Mouse (Mus musculus): ENCODE data around the gene Pex5l. TPM values are rescaled to one million over a fixed set of nuclear protein-coding genes. Genes with fewer than 3 reads are reported as not detected.

The Pex5l gene
- polyA plus RNA-seq, 1 experiment from 2014 or later: 0.41 TPM

GRCm38 (mm10) chr3:33075696-33076095 lies 67.4 kb downstream of the Pex5l start:
- 70% methylated on average over 2 of the region's 2 CpGs for WGBS
- no peak overlapping the region for H3K4me2 ChIP-seq (ENCODE audit: low read depth, low read length)
- no peak for ATAC-seq (ENCODE audit: insufficient read depth, low FRiP score)
- H3K9me3 ChIP-seq (replicated peaks; ENCODE audit: control insufficient read depth, low read length): no peaks in the 10 kb centered on the region
- no peak overlapping the region for H3K4me3 ChIP-seq (replicated peaks; ENCODE audit: low read length)
- H3K4me1 ChIP-seq (ENCODE audit: control insufficient read depth, insufficient read depth, low read length): no peaks in the 10 kb centered on the region
- H3K9ac ChIP-seq (ENCODE audit: low read length): no peak overlapping the region
- H3K27ac ChIP-seq (ENCODE audit: low read length): no peak overlapping the region
- H3K36me3 ChIP-seq (ENCODE audit: control insufficient read depth, insufficient read depth, low read length): no peaks in the 10 kb centered on the region
- H3K27me3 ChIP-seq (ENCODE audit: control insufficient read depth, insufficient read depth, low read length): no peaks in the 10 kb centered on the region

- H3K27ac ChIP-seq (ENCODE audit: low read length): no peak overlapping the region
- no peak overlapping the region for H3K9ac ChIP-seq (ENCODE audit: low read length)
- no peaks in the 10 kb centered on the region for H3K4me1 ChIP-seq (ENCODE audit: control insufficient read depth, insufficient read depth, low read length)
- H3K9me3 ChIP-seq (replicated peaks; ENCODE audit: control insufficient read depth, low read length): no peaks in the 10 kb centered on the region
- no peak overlapping the region for H3K4me3 ChIP-seq (replicated peaks; ENCODE audit: low read length)
- no peak for ATAC-seq (ENCODE audit: insufficient read depth, low FRiP score)
- WGBS: 67% methylated on average over 10 of the region's 10 CpGs
- no peak overlapping the region for H3K4me2 ChIP-seq (ENCODE audit: low read depth, low read length)
- H3K36me3 ChIP-seq (ENCODE audit: control insufficient read depth, insufficient read depth, low read length): no peaks in the 10 kb centered on the region
- no peaks in the 10 kb centered on the region for H3K27me3 ChIP-seq (ENCODE audit: control insufficient read depth, insufficient read depth, low read length)
These were observed 68.6 kb downstream of the Pex5l start for GRCm38 (mm10) chr3:33074266-33074981.

- Histone ChIP-seq H3K9ac (ENCODE audit: low read length) (no peak overlapping the region), H3K27me3 (ENCODE audit: control insufficient read depth, insufficient read depth, low read length) (no peaks in the 10 kb centered on the region), H3K4me2 (ENCODE audit: low read depth, low read length) (no peak overlapping the region), H3K36me3 (ENCODE audit: control insufficient read depth, insufficient read depth, low read length) (no peaks in the 10 kb centered on the region), H3K9me3 (replicated peaks; ENCODE audit: control insufficient read depth, low read length) (no peaks in the 10 kb centered on the region), H3K4me1 (ENCODE audit: control insufficient read depth, insufficient read depth, low read length) (no peaks in the 10 kb centered on the region), H3K27ac (ENCODE audit: low read length) (no peak overlapping the region), H3K4me3 (replicated peaks; ENCODE audit: low read length) (no peak overlapping the region)
- WGBS: 75% methylated on average over 1 of the region's 1 CpGs
- ATAC-seq (ENCODE audit: insufficient read depth, low FRiP score): no peak
These were observed 69.2 kb downstream of the Pex5l start for GRCm38 (mm10) chr3:33073905-33074265.

- H3K27ac ChIP-seq (ENCODE audit: low read length): no peak overlapping the region
- H3K9ac ChIP-seq (ENCODE audit: low read length): no peak overlapping the region
- no peak overlapping the region for H3K4me2 ChIP-seq (ENCODE audit: low read depth, low read length)
- H3K27me3 ChIP-seq (ENCODE audit: control insufficient read depth, insufficient read depth, low read length): no peaks in the 10 kb centered on the region
- no peaks in the 10 kb centered on the region for H3K9me3 ChIP-seq (replicated peaks; ENCODE audit: control insufficient read depth, low read length)
- WGBS: 93% methylated on average over 6 of the region's 6 CpGs
- H3K4me1 ChIP-seq (ENCODE audit: control insufficient read depth, insufficient read depth, low read length): no peaks in the 10 kb centered on the region
- ATAC-seq (ENCODE audit: insufficient read depth, low FRiP score): no peak
- no peaks in the 10 kb centered on the region for H3K36me3 ChIP-seq (ENCODE audit: control insufficient read depth, insufficient read depth, low read length)
- H3K4me3 ChIP-seq (replicated peaks; ENCODE audit: low read length): no peak overlapping the region
These were observed 72.3 kb downstream of the Pex5l start for GRCm38 (mm10) chr3:33070771-33071170.

GRCm38 (mm10) chr3:33068146-33068545 lies 74.9 kb downstream of the Pex5l start:
- no peaks in the 10 kb centered on the region for H3K36me3 ChIP-seq (ENCODE audit: control insufficient read depth, insufficient read depth, low read length)

GRCm38 (mm10) chr3:33063590-33063989 lies 79.5 kb downstream of the Pex5l start:
- WGBS: 57% methylated on average over 6 of the region's 6 CpGs
- Histone ChIP-seq H3K9ac (ENCODE audit: low read length) (no peak overlapping the region), H3K36me3 (ENCODE audit: control insufficient read depth, insufficient read depth, low read length) (no peaks in the 10 kb centered on the region), H3K27ac (ENCODE audit: low read length) (no peak overlapping the region), H3K4me1 (ENCODE audit: control insufficient read depth, insufficient read depth, low read length) (no peaks in the 10 kb centered on the region), H3K4me2 (ENCODE audit: low read depth, low read length) (no peak overlapping the region), H3K4me3 (replicated peaks; ENCODE audit: low read length) (no peak overlapping the region), H3K27me3 (ENCODE audit: control insufficient read depth, insufficient read depth, low read length) (no peaks in the 10 kb centered on the region), H3K9me3 (replicated peaks; ENCODE audit: control insufficient read depth, low read length) (no peaks in the 10 kb centered on the region)
- ATAC-seq (ENCODE audit: insufficient read depth, low FRiP score): no peak

More at GRCm38 (mm10) chr3:33068146-33068545, 74.9 kb downstream of the Pex5l start:
- H3K9me3 ChIP-seq (replicated peaks; ENCODE audit: control insufficient read depth, low read length): no peaks in the 10 kb centered on the region
- no peaks in the 10 kb centered on the region for H3K27me3 ChIP-seq (ENCODE audit: control insufficient read depth, insufficient read depth, low read length)
- H3K4me3 ChIP-seq (replicated peaks; ENCODE audit: low read length): no peak overlapping the region
- H3K4me1 ChIP-seq (ENCODE audit: control insufficient read depth, insufficient read depth, low read length): no peaks in the 10 kb centered on the region
- no peak overlapping the region for H3K9ac ChIP-seq (ENCODE audit: low read length)
- no peak overlapping the region for H3K4me2 ChIP-seq (ENCODE audit: low read depth, low read length)
- ATAC-seq (ENCODE audit: insufficient read depth, low FRiP score): no peak
- WGBS: 85% methylated on average over 5 of the region's 5 CpGs
- no peak overlapping the region for H3K27ac ChIP-seq (ENCODE audit: low read length)

GRCm38 (mm10) chr3:33061428-33061827 lies 81.6 kb downstream of the Pex5l start:
- no peaks in the 10 kb centered on the region for H3K36me3 ChIP-seq (ENCODE audit: control insufficient read depth, insufficient read depth, low read length)
- WGBS: 82% methylated on average over 2 of the region's 2 CpGs
- H3K4me2 ChIP-seq (ENCODE audit: low read depth, low read length): no peak overlapping the region
- no peaks in the 10 kb centered on the region for H3K4me1 ChIP-seq (ENCODE audit: control insufficient read depth, insufficient read depth, low read length)
- no peak overlapping the region for H3K27ac ChIP-seq (ENCODE audit: low read length)
- no peak for ATAC-seq (ENCODE audit: insufficient read depth, low FRiP score)
- no peak overlapping the region for H3K4me3 ChIP-seq (replicated peaks; ENCODE audit: low read length)
- no peak overlapping the region for H3K9ac ChIP-seq (ENCODE audit: low read length)
- H3K9me3 ChIP-seq (replicated peaks; ENCODE audit: control insufficient read depth, low read length): no peaks in the 10 kb centered on the region
- no peaks in the 10 kb centered on the region for H3K27me3 ChIP-seq (ENCODE audit: control insufficient read depth, insufficient read depth, low read length)

GRCm38 (mm10) chr3:33061016-33061415 lies 82.0 kb downstream of the Pex5l start:
- H3K9ac ChIP-seq (ENCODE audit: low read length): no peak overlapping the region
- no peaks in the 10 kb centered on the region for H3K27me3 ChIP-seq (ENCODE audit: control insufficient read depth, insufficient read depth, low read length)
- H3K36me3 ChIP-seq (ENCODE audit: control insufficient read depth, insufficient read depth, low read length): no peaks in the 10 kb centered on the region
- no peak overlapping the region for H3K27ac ChIP-seq (ENCODE audit: low read length)
- 70% methylated on average over 4 of the region's 4 CpGs for WGBS
- no peak overlapping the region for H3K4me2 ChIP-seq (ENCODE audit: low read depth, low read length)
- no peak overlapping the region for H3K4me3 ChIP-seq (replicated peaks; ENCODE audit: low read length)
- H3K9me3 ChIP-seq (replicated peaks; ENCODE audit: control insufficient read depth, low read length): no peaks in the 10 kb centered on the region
- H3K4me1 ChIP-seq (ENCODE audit: control insufficient read depth, insufficient read depth, low read length): no peaks in the 10 kb centered on the region
- ATAC-seq (ENCODE audit: insufficient read depth, low FRiP score): no peak

- Histone ChIP-seq H3K4me1 (ENCODE audit: control insufficient read depth, insufficient read depth, low read length) (no peaks in the 10 kb centered on the region), H3K4me3 (replicated peaks; ENCODE audit: low read length) (no peak overlapping the region), H3K9ac (ENCODE audit: low read length) (no peak overlapping the region), H3K36me3 (ENCODE audit: control insufficient read depth, insufficient read depth, low read length) (no peaks in the 10 kb centered on the region), H3K4me2 (ENCODE audit: low read depth, low read length) (no peak overlapping the region), H3K27ac (ENCODE audit: low read length) (no peak overlapping the region), H3K9me3 (replicated peaks; ENCODE audit: control insufficient read depth, low read length) (no peaks in the 10 kb centered on the region), H3K27me3 (ENCODE audit: control insufficient read depth, insufficient read depth, low read length) (no peaks in the 10 kb centered on the region)
- ATAC-seq (ENCODE audit: insufficient read depth, low FRiP score): no peak
- WGBS: 51% methylated on average over 7 of the region's 7 CpGs
These were observed 82.6 kb downstream of the Pex5l start for GRCm38 (mm10) chr3:33060343-33060937.

Measured in stomach, embryonic 16.5 days (tissue).